Mouse (Mus musculus): ENCODE results near the gene Fzd2. TPM values are rescaled to one million over a fixed set of nuclear protein-coding genes. Genes with fewer than 3 reads are reported as not detected.
"Not testable (repeated sequence)": the region's sequence is repeated elsewhere in the genome, so short reads cannot be mapped to it uniquely, and the experiment has no call there.

Fzd2 gene
- polyA plus RNA-seq (2021): 16.9 TPM

GRCm38 (mm10) chr11:102604010-102604584 lies at the start of gene Fzd2:
Gene Fzd2, plus strand, starts transcription at chr11:102604396.
- ATAC-seq (peak; percentile 81), DNase-seq (ENCODE audit: low read depth, low spot score) (peak; percentile 94)
- no peak for TF ChIP-seq CTCF (IDR thresholded peaks at IDR 0.05)
- POLR2A ChIA-PET: interaction anchor here (0.7 to 1.8 kb wide), 4 partner anchors 9 to 48 kb away, joined by 3 to 6 read pairs (median 4); no protein-coding TSS in a partner anchor
- in situ Hi-C loops (cut with MboI; ENCODE audit: low pct_unique_long_range_greater_than_20kb): no loop called here
- CTCF ChIA-PET: interaction anchor here (0.9 to 1.4 kb wide), 4 partner anchors 31 to 117 kb away, joined by 3 to 4 read pairs (median 3); no protein-coding TSS in a partner anchor
- H3K27me3 ChIP-seq: no peaks in the 10 kb centered on the region

- peak; percentile 53 for ATAC-seq
- H3K27me3 ChIP-seq: no peaks in the 10 kb centered on the region
- in situ Hi-C loops (cut with MboI; ENCODE audit: low pct_unique_long_range_greater_than_20kb): no loop called here
- TF ChIP-seq CTCF (IDR thresholded peaks at IDR 0.05): no peak
- ChIA-PET POLR2A (interaction anchor here (1.0 kb wide), 1 partner anchor 63 kb away, joined by 3 read pairs; no protein-coding TSS in a partner anchor), CTCF (interaction anchor here (1.0 kb wide), 1 partner anchor 26 kb away, joined by 4 read pairs; no protein-coding TSS in a partner anchor)
- no peak for DNase-seq (ENCODE audit: low read depth, low spot score)
Measured at GRCm38 (mm10) chr11:102555400-102556030, 48.7 kb upstream of the Fzd2 start.

GRCm38 (mm10) chr11:102556031-102556715 lies 48.0 kb upstream of the Fzd2 start, which contains the start of gene Gpatch8:
Gene Gpatch8, minus strand, starts transcription at chr11:102556392.
- TF ChIP-seq CTCF (IDR thresholded peaks at IDR 0.05): no peak
- ATAC-seq (peak; percentile 85), DNase-seq (ENCODE audit: low read depth, low spot score) (peak; percentile 86)
- ChIA-PET POLR2A (interaction anchor here (0.8 to 1.6 kb wide), 3 partner anchors 22 to 71 kb away, joined by 3 to 5 read pairs (median 3); no protein-coding TSS in a partner anchor), CTCF (no interaction called here)
- H3K27me3 ChIP-seq: peaks cover 4% of the 10 kb centered on the region
- in situ Hi-C loops (cut with MboI; ENCODE audit: low pct_unique_long_range_greater_than_20kb): no loop called here

- POLR2A ChIA-PET: interaction anchor here (0.6 to 1.6 kb wide), 4 partner anchors 20 to 72 kb away, joined by 3 to 5 read pairs (median 3); no protein-coding TSS in a partner anchor
- no peak for ATAC-seq
- in situ Hi-C loops (cut with MboI; ENCODE audit: low pct_unique_long_range_greater_than_20kb): no loop called here
Measured at GRCm38 (mm10) chr11:102556716-102557074, 47.5 kb upstream of the Fzd2 start.

GRCm38 (mm10) chr11:102557386-102557785 lies 46.8 kb upstream of the Fzd2 start:
- in situ Hi-C loops (cut with MboI; ENCODE audit: low pct_unique_long_range_greater_than_20kb): no loop called here
- ATAC-seq (no peak), DNase-seq (ENCODE audit: low read depth, low spot score) (no peak)
- peaks cover 8% of the 10 kb centered on the region for H3K27me3 ChIP-seq
- ChIA-PET POLR2A (interaction anchor here (0.6 to 1.6 kb wide), 2 partner anchors 21 kb away, joined by 3 to 5 read pairs; no protein-coding TSS in a partner anchor), CTCF (interaction anchor here (1.5 kb wide), 1 partner anchor 19 kb away, joined by 3 read pairs; no protein-coding TSS in a partner anchor)
- no peak for TF ChIP-seq CTCF (IDR thresholded peaks at IDR 0.05)

More at GRCm38 (mm10) chr11:102556716-102557074, 47.5 kb upstream of the Fzd2 start:
- CTCF ChIA-PET: no interaction called here
- H3K27me3 ChIP-seq: peaks cover 8% of the 10 kb centered on the region
- no peak for DNase-seq (ENCODE audit: low read depth, low spot score)
- TF ChIP-seq CTCF (IDR thresholded peaks at IDR 0.05): no peak

- ChIA-PET POLR2A (no interaction called here), CTCF (interaction anchor here (1.5 kb wide), 1 partner anchor 20 kb away, joined by 3 read pairs; no protein-coding TSS in a partner anchor)
- in situ Hi-C loops (cut with MboI; ENCODE audit: low pct_unique_long_range_greater_than_20kb): no loop called here
- ATAC-seq: no peak
- DNase-seq (ENCODE audit: low read depth, low spot score): no peak
- TF ChIP-seq CTCF (IDR thresholded peaks at IDR 0.05): no peak
- peaks cover 8% of the 10 kb centered on the region for H3K27me3 ChIP-seq
Measured at GRCm38 (mm10) chr11:102558704-102559103, 45.5 kb upstream of the Fzd2 start.

GRCm38 (mm10) chr11:102564952-102565671 lies 39.1 kb upstream of the Fzd2 start:
- in situ Hi-C loops (cut with MboI; ENCODE audit: low pct_unique_long_range_greater_than_20kb): loop anchor here (5.0 kb wide), 1 partner anchor 78 kb away; no protein-coding TSS in a partner anchor
- DNase-seq (ENCODE audit: low read depth, low spot score); CTCF ChIA-PET; H3K27me3 ChIP-seq; ATAC-seq: not testable (repeated sequence)
- POLR2A ChIA-PET: interaction anchor here (0.8 kb wide), 1 partner anchor 56 kb away, joined by 5 read pairs; no protein-coding TSS in a partner anchor

GRCm38 (mm10) chr11:102565741-102566140 lies 38.5 kb upstream of the Fzd2 start:
- no peak for ATAC-seq

GRCm38 (mm10) chr11:102566290-102566689 lies 37.9 kb upstream of the Fzd2 start:
- TF ChIP-seq CTCF (IDR thresholded peaks at IDR 0.05): no peak
- in situ Hi-C loops (cut with MboI; ENCODE audit: low pct_unique_long_range_greater_than_20kb): no loop called here
- H3K27me3 ChIP-seq: peaks cover 2% of the 10 kb centered on the region
- no peak for DNase-seq (ENCODE audit: low read depth, low spot score)
- no peak for ATAC-seq
- ChIA-PET CTCF (no interaction called here), POLR2A (interaction anchor here (0.8 kb wide), 1 partner anchor 55 kb away, joined by 5 read pairs; no protein-coding TSS in a partner anchor)

More at GRCm38 (mm10) chr11:102565741-102566140, 38.5 kb upstream of the Fzd2 start:
- TF ChIP-seq CTCF (IDR thresholded peaks at IDR 0.05): no peak
- no peak for DNase-seq (ENCODE audit: low read depth, low spot score)
- CTCF ChIA-PET: no interaction called here
- peaks cover 8% of the 10 kb centered on the region for H3K27me3 ChIP-seq
- POLR2A ChIA-PET: interaction anchor here (0.8 kb wide), 1 partner anchor 56 kb away, joined by 5 read pairs; no protein-coding TSS in a partner anchor
- in situ Hi-C loops (cut with MboI; ENCODE audit: low pct_unique_long_range_greater_than_20kb): no loop called here

- DNase-seq (ENCODE audit: low read depth, low spot score) (no peak), ATAC-seq (no peak)
- no peaks in the 10 kb centered on the region for H3K27me3 ChIP-seq
- peak; percentile 50 for TF ChIP-seq CTCF (IDR thresholded peaks at IDR 0.05)
- ChIA-PET POLR2A (no interaction called here), CTCF (interaction anchor here (1.0 kb wide), 1 partner anchor 15 kb away, joined by 3 read pairs; no protein-coding TSS in a partner anchor)
- in situ Hi-C loops (cut with MboI; ENCODE audit: low pct_unique_long_range_greater_than_20kb): no loop called here
Measured at GRCm38 (mm10) chr11:102567157-102567556, 37.0 kb upstream of the Fzd2 start.
